Mouse (Mus musculus) bone marrow macrophage, adult 2 months (primary cell): ENCODE results near the gene Il13.

Experiments
- CTCF ChIP-seq: IDR thresholded peaks from 2 replicates; pipeline ENCODE4 v1.5.1; 2012; ENCODE audit warnings: low read depth, mild to moderate bottlenecking, low read length, moderate library complexity
- POLR2A ChIP-seq: IDR thresholded peaks from 2 replicates; pipeline ENCODE4 v1.6.1; 2012; ENCODE audit warnings: mild to moderate bottlenecking, low read depth, low read length, borderline replicate concordance

- no peak for TF ChIP-seq POLR2A
- TF ChIP-seq CTCF, result no peak
Measured at GRCm38 (mm10) chr11:53615172-53615571, 19.3 kb downstream of the Il13 start.
